Mouse (Mus musculus): ENCODE results near the gene Krt79.

The Krt79 gene

DNA sequence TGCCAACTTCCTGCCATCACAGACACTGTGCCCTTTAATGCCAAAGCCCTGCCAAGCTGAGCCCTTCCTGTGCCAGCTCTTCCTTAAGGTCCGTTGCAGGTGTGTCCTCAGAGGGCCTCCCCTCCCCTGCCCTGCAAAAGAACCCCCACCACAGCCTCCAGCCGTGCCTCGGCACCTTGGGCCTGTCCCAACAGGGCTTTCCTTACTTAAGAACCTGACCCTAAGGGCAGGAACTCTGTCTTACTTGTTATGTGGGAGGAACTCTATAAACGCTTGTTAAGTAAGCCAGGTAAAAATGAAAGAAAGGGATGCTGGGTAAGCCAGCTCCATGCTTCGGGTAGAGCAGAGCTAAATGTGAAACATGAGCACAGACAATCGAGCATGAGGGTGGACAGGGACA lies 7.1 kb downstream of the Krt79 start:
- DNase-seq (ENCODE audit: low read depth, low spot score), result no peak

- DNase-seq (ENCODE audit: low read depth, low spot score), result no peak
These were observed 10.5 kb downstream of the Krt79 start for GRCm38 (mm10) chr15:101929666-101930065.

- no peak for DNase-seq (ENCODE audit: low read depth, low spot score)
These were observed 11.0 kb downstream of the Krt79 start for GRCm38 (mm10) chr15:101929087-101929486.

DNA sequence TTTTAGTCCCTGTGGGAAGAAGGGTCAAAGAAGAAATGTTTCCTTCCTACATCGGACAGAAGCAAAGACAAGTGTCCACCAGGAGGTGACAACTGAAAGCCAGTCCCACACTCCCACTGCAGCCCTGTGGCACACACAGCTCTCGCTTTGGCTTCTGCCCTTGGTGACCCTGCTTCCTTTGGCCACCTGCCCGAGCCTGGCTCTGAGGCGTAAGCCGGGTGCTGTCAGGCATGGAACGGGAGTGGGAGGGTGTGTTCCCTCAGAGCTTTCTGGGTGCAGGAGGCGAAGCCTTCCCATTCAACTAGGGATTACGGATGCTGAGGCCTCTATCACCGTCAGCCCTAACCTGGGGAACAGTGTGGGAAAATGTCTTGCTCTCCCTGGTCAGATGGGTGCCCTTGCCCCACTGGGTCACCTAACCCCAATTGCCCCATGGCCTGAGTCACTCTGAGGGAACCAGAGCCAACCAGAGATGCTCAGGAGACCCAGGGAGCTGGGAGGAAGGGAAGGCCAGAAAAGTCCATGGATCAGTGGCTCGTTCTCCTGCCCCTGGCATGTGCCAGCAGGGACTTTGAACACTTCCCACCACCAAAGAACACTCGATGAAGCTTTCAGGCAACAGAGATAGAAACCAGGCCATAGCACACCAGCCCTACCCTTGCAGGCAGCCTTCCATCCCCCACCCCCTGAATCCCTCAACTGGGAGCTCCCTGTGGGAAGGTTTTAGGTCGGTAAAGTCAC lies 12.6 kb downstream of the Krt79 start:
- no peak for DNase-seq (ENCODE audit: low read depth, low spot score)

DNA sequence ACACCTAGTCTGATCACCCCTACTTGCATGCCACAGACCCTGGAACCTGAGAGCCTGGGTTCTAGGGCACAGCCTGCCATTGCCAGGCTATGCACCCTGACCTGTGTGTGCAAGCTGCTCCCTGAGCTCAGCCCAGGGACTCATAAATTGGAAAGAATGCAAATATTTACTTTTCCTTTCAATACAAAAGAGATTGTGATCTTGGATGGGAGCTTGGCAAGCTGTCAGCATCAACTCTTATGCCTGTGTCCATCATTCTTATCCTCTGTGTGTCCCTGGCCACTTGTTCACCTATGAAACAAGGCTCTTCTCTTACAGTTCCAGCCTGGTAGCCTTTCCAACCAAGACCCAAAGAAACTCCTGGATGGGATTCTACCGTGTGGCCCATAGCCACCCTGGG lies 15.1 kb downstream of the Krt79 start:
- no peak for DNase-seq (ENCODE audit: low read depth, low spot score)

- DNase-seq (ENCODE audit: low read depth, low spot score), result no peak
These were observed 15.5 kb downstream of the Krt79 start, which contains the start of gene Krt4 for GRCm38 (mm10) chr15:101924635-101925034. Gene Krt4, minus strand, starts transcription at chr15:101924735.

GRCm38 (mm10) chr15:101922296-101922695 lies 17.8 kb downstream of the Krt79 start:
- DNase-seq (ENCODE audit: low read depth, low spot score), result no peak

- DNase-seq (ENCODE audit: low read depth, low spot score), result no peak
These were observed 24.1 kb downstream of the Krt79 start for GRCm38 (mm10) chr15:101916072-101916471.

GRCm38 (mm10) chr15:101904849-101905248 lies 35.3 kb downstream of the Krt79 start:
- DNase-seq (ENCODE audit: low read depth, low spot score), result no peak

DNA sequence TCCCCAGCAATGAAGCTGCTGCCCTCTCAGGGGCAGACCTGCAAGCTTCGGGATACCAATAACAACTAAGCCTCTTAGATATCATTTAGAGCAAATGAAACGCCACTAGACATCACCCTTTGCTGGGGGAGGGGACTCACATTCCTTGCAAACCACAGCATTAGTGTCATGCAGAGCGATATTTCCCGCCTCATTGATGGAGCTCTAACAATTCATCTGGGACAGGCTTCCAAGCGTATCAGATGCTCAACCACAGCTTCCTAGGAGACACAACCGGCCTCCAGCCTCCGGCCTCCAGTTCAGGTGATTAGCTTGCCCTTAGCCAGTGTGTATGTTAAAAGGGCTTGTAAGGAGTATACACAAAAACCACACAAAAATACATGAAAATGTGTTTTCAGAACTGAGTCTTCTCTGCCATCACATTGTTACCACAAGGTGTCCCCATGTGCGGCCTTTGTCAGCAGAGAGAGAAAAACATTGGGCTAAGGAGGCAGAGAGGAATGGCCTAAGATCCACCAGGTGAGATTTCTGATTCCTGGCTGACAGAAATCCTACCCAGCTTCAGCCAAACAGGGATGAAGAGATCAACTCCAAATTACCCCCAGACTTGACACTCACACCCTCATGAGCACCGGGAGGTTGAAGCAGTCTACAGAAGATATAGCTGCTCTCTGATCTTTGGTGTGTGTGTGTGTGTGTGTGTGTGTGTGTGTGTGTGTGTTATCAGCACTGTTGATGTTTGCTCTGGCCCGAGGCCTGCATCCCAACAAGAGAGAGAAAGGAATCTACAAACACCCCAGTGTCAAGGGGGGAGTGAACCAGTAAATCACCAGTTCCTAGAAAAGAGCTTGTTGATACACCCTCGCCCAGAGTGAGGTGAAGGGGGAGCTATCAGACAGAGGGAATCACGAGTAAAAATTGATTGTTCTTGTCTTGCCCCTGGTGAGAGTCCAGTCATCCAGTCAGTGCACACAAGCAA lies 37.7 kb downstream of the Krt79 start:
- no peak for DNase-seq (ENCODE audit: low read depth, low spot score)

- no peak for DNase-seq (ENCODE audit: low read depth, low spot score)
These were observed 44.9 kb downstream of the Krt79 start for GRCm38 (mm10) chr15:101895216-101895615.

GRCm38 (mm10) chr15:101892820-101893219 lies 47.3 kb downstream of the Krt79 start, which contains the start of gene Krt76:
Gene Krt76, minus strand, starts transcription at chr15:101892920.
- DNase-seq (ENCODE audit: low read depth, low spot score), result no peak

GRCm38 (mm10) chr15:101879776-101880175 lies 60.3 kb downstream of the Krt79 start:
- no peak for DNase-seq (ENCODE audit: low read depth, low spot score)

Measured in CD4-positive, CD25-positive, alpha-beta regulatory T cell, adult 2 months (primary cell).